Mouse (Mus musculus): ENCODE measurements around the gene Tfdp2.
A peak's percentile ranks its signal among the peaks of the same experiment; 100 is the strongest.

The Tfdp2 gene

GRCm38 (mm10) chr9:96223302-96223701 is 27.2 kb downstream of the Tfdp2 start:
- no peak for DNase-seq (ENCODE audit: extremely low spot score, low read depth, low spot score)

GRCm38 (mm10) chr9:96228285-96228684 is 32.2 kb downstream of the Tfdp2 start:
- DNase-seq (ENCODE audit: extremely low spot score, low read depth, low spot score): no peak

GRCm38 (mm10) chr9:96230271-96230670 is 34.2 kb downstream of the Tfdp2 start:
- DNase-seq (ENCODE audit: extremely low spot score, low read depth, low spot score): no peak

- DNase-seq (ENCODE audit: extremely low spot score, low read depth, low spot score): no peak
These were observed 39.4 kb downstream of the Tfdp2 start for GRCm38 (mm10) chr9:96235477-96235876.

GRCm38 (mm10) chr9:96237391-96237790 is 41.3 kb downstream of the Tfdp2 start:
- DNase-seq (ENCODE audit: extremely low spot score, low read depth, low spot score): no peak

- peak; percentile 10 for DNase-seq (ENCODE audit: extremely low spot score, low read depth, low spot score)
These were observed 42.2 kb downstream of the Tfdp2 start for GRCm38 (mm10) chr9:96238286-96238685.

- no peak for DNase-seq (ENCODE audit: extremely low spot score, low read depth, low spot score)
These were observed 45.3 kb downstream of the Tfdp2 start for GRCm38 (mm10) chr9:96241134-96242097.

GRCm38 (mm10) chr9:96243915-96244314 is 47.8 kb downstream of the Tfdp2 start:
- no peak for DNase-seq (ENCODE audit: extremely low spot score, low read depth, low spot score)

- DNase-seq (ENCODE audit: extremely low spot score, low read depth, low spot score): no peak
These were observed 58.7 kb downstream of the Tfdp2 start for GRCm38 (mm10) chr9:96254812-96255211.

- no peak for DNase-seq (ENCODE audit: extremely low spot score, low read depth, low spot score)
These were observed 62.4 kb downstream of the Tfdp2 start for GRCm38 (mm10) chr9:96258478-96258877.

- DNase-seq (ENCODE audit: extremely low spot score, low read depth, low spot score): peak; percentile 89
These were observed 63.0 kb downstream of the Tfdp2 start for GRCm38 (mm10) chr9:96259017-96259512.

- DNase-seq (ENCODE audit: extremely low spot score, low read depth, low spot score): peak; percentile 16
These were observed 63.9 kb downstream of the Tfdp2 start for GRCm38 (mm10) chr9:96259753-96260520.

- DNase-seq (ENCODE audit: extremely low spot score, low read depth, low spot score): no peak
These were observed 65.0 kb downstream of the Tfdp2 start for GRCm38 (mm10) chr9:96261101-96261500.

- no peak for DNase-seq (ENCODE audit: extremely low spot score, low read depth, low spot score)
These were observed 65.9 kb downstream of the Tfdp2 start for GRCm38 (mm10) chr9:96261980-96262379.

GRCm38 (mm10) chr9:96266793-96267558 is 70.9 kb downstream of the Tfdp2 start:
- DNase-seq (ENCODE audit: extremely low spot score, low read depth, low spot score): no peak

GRCm38 (mm10) chr9:96267559-96267948 is 71.5 kb downstream of the Tfdp2 start:
- no peak for DNase-seq (ENCODE audit: extremely low spot score, low read depth, low spot score)

- no peak for DNase-seq (ENCODE audit: extremely low spot score, low read depth, low spot score)
These were observed 73.7 kb downstream of the Tfdp2 start for GRCm38 (mm10) chr9:96269726-96270125.

GRCm38 (mm10) chr9:96275543-96275942 is 79.5 kb downstream of the Tfdp2 start:
- no peak for DNase-seq (ENCODE audit: extremely low spot score, low read depth, low spot score)

GRCm38 (mm10) chr9:96281497-96281896 is 85.4 kb downstream of the Tfdp2 start:
- no peak for DNase-seq (ENCODE audit: extremely low spot score, low read depth, low spot score)

GRCm38 (mm10) chr9:96282082-96282481 is 86.0 kb downstream of the Tfdp2 start:
- DNase-seq (ENCODE audit: extremely low spot score, low read depth, low spot score): no peak

- no peak for DNase-seq (ENCODE audit: extremely low spot score, low read depth, low spot score)
These were observed 88.8 kb downstream of the Tfdp2 start for GRCm38 (mm10) chr9:96284916-96285315.
